Mouse (Mus musculus): ENCODE data around the gene Bdkrb2.

- TF ChIP-seq CTCF (IDR thresholded peaks at IDR 0.05; ENCODE audit: extremely low read depth, insufficient read depth, insufficient read length, insufficient replicate concordance): no peak
- no peak for TF ChIP-seq POLR2A (IDR thresholded peaks at IDR 0.05; ENCODE audit: low read depth, low read length)
Observed at GRCm38 (mm10) chr12:105514111-105514510, 48.9 kb upstream of the Bdkrb2 start.

Data from spleen, adult 2 months (tissue).